ENCODE assay signal across 7 mouse cellular contexts in the genomic region with DNA sequence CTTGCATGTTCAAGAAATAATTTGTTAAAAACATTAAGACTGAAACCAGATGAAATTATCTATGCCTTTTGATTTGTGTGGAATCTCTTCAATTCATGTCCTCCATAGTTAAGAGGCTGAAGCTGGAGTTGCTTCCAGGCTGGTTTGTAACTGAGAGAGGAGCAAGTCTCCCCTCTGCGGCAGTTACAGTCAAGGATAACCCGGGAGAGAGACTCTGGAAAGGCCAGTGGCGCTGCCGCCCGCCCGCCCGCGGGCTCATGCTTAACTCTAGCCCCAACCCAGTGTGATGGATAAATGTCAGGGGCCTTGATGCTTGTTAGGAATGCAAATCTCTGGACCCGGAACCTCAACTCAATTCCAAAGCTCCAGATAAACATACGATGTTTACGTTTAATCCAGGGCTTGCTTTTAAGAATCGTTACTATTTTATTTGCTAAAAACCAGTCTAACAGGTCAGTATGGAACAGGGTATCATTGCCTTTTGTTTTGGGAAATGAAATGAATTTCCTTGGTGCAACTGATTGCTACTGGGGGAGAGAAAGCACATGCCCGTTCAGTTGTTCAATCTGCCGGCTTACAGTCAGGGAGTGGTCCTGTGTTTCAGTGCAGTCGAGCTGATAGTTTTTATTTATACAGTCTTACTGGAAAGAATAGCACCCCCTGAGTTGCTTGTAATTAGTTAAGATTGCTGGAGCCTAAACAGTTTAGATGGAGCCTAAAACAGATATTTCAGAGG. TPM values are rescaled to one million over a fixed set of nuclear protein-coding genes. Genes with fewer than 3 reads are reported as not detected.
DNase-seq lines count a peak whose midpoint lies in the region; ATAC-seq and TF ChIP-seq lines count a peak whose summit lies in the region.

No protein-coding gene starts in this region.

- no peak for TF ChIP-seq CTCF in stomach, postnatal 0 days (IDR thresholded peaks at IDR 0.05; ENCODE audit: low read depth)

- H3K36me3 ChIP-seq in lung, embryonic 16.5 days (ENCODE audit: control insufficient read depth, insufficient read depth, low read length): no peaks in the 10 kb centered on the region
- H3K36me3 ChIP-seq in limb, embryonic 10.5 days: no peaks in the 10 kb centered on the region
- H3K36me3 ChIP-seq in stomach, postnatal 0 days (ENCODE audit: control insufficient read depth, insufficient read depth, low read length): no peaks in the 10 kb centered on the region

- H3K9ac ChIP-seq in lung, embryonic 16.5 days (ENCODE audit: low read length): no peak overlapping the region
- no peak overlapping the region for H3K9ac ChIP-seq in stomach, postnatal 0 days (ENCODE audit: low read length)

- H3K4me3 ChIP-seq in lung, embryonic 16.5 days (ENCODE audit: low read length): no peak overlapping the region
- H3K4me3 ChIP-seq in limb, embryonic 10.5 days: peak overlapping the region; percentile 40; the same call in 1 of the 2 replicates
- H3K4me3 ChIP-seq in stomach, postnatal 0 days (ENCODE audit: low read depth, low read length): no peak overlapping the region

- no peak for DNase-seq in lung, postnatal 36 days
- peak; percentile 33 for DNase-seq in embryo, embryonic 9.5 days (ENCODE audit: extremely low spot score)
- DNase-seq in limb, embryonic 10.5 days (ENCODE audit: low spot score): no peak
- DNase-seq in stomach, postnatal 0 days (ENCODE audit: low spot score): peak; percentile 28
- DNase-seq in urinary bladder, postnatal 14 days (ENCODE audit: low spot score): no peak

- no peak for ATAC-seq in lung, embryonic 16.5 days (ENCODE audit: low read depth)
- no peak for ATAC-seq in stomach, postnatal 0 days (ENCODE audit: low FRiP score, low TSS enrichment)
- ATAC-seq in megakaryocyte, adult 5-6 weeks (ENCODE audit: poor library complexity, severe bottlenecking): no peak

- WGBS in lung, embryonic 16.5 days: 32% methylated on average over 15 of the region's 15 CpGs
- 31% methylated on average over 15 of the region's 15 CpGs for WGBS in limb, embryonic 10.5 days
- WGBS in stomach, postnatal 0 days: 23% methylated on average over 15 of the region's 15 CpGs

- no peak overlapping the region; the same call in 1 of the 2 replicates for H3K4me2 ChIP-seq in lung, embryonic 16.5 days (ENCODE audit: low read depth, low read length)
- H3K4me2 ChIP-seq in stomach, postnatal 0 days (replicated peaks; ENCODE audit: low read depth): peak overlapping the region; percentile 31; the same call in 1 of the 2 replicates

- peaks cover 5% of the 10 kb centered on the region for H3K4me1 ChIP-seq in lung, embryonic 16.5 days (replicated peaks; ENCODE audit: control insufficient read depth, insufficient read depth, low read length)
- peaks cover 48% of the 10 kb centered on the region for H3K4me1 ChIP-seq in limb, embryonic 10.5 days
- peaks cover 5% of the 10 kb centered on the region; the same call in 1 of the 2 replicates for H3K4me1 ChIP-seq in stomach, postnatal 0 days (replicated peaks; ENCODE audit: control insufficient read depth, insufficient read depth)

- 0 out of 2 replicates have a peak overlapping the region, but pooled peaks have one; percentile 6 for H3K27ac ChIP-seq in lung, embryonic 16.5 days (ENCODE audit: low read length)
- peak overlapping the region; percentile 85 for H3K27ac ChIP-seq in limb, embryonic 10.5 days
- H3K27ac ChIP-seq in stomach, postnatal 0 days (replicated peaks): peak overlapping the region; percentile 78

- H3K27me3 ChIP-seq in lung, embryonic 16.5 days (ENCODE audit: control insufficient read depth, insufficient read depth, low read depth, low read length): no peaks in the 10 kb centered on the region
- H3K27me3 ChIP-seq in limb, embryonic 10.5 days (ENCODE audit: low read depth, poor library complexity, severe bottlenecking): no peaks in the 10 kb centered on the region
- no peaks in the 10 kb centered on the region for H3K27me3 ChIP-seq in stomach, postnatal 0 days (ENCODE audit: control insufficient read depth, insufficient read depth, low read length)

- H3K9me3 ChIP-seq in lung, embryonic 16.5 days (ENCODE audit: control insufficient read depth, low read length): no peaks in the 10 kb centered on the region
- no peaks in the 10 kb centered on the region for H3K9me3 ChIP-seq in limb, embryonic 10.5 days (replicated peaks)
- no peaks in the 10 kb centered on the region for H3K9me3 ChIP-seq in stomach, postnatal 0 days (ENCODE audit: control insufficient read depth, low read length)

- no peak for TF ChIP-seq EP300 in stomach, postnatal 0 days (optimal IDR thresholded peaks at IDR 0.05)

RNA-seq across cellular contexts. Expression of a gene that starts 0.9 kb away (rescaled TPM):
- 0.64 and 0.67 TPM in 2 replicates for polyA plus RNA-seq in lung, embryonic 16.5 days (2015; fragmentation: Nextera tagmentation; extraction: Ambion mirVana)
- 0.18 and 0.26 TPM in 2 replicates for polyA plus RNA-seq in limb, embryonic 10.5 days (2016; fragmentation: Nextera tagmentation; extraction: Ambion mirVana)
- 0.65 and 0.76 TPM in 2 replicates for polyA plus RNA-seq in stomach, postnatal 0 days (2015; fragmentation: Nextera tagmentation; extraction: Ambion mirVana)
- not detected in 2 replicates for total RNA-seq in megakaryocyte, adult 5-6 weeks (2015)
- total RNA-seq in megakaryocyte, adult 5-6 weeks (2017): not detected in 2 replicates

Comparison
In these comparisons a context has a peak if more than half of its experiments do, and no peak if none do; other contexts are left out.
1. H3K27ac ChIP-seq: peak in every context shown above with its lines; median percentile 85 in limb, embryonic 10.5 days; 78 in stomach, postnatal 0 days; 6 in lung, embryonic 16.5 days.
2. DNase-seq: peak in embryo, embryonic 9.5 days (single experiment) and stomach, postnatal 0 days (single experiment); none in lung, postnatal 36 days (single experiment), limb, embryonic 10.5 days (single experiment) and urinary bladder, postnatal 14 days (single experiment).